Mouse (Mus musculus) Patski (cell line): ENCODE results near the gene Ercc8. TPM values are rescaled to one million over a fixed set of nuclear protein-coding genes. Genes with fewer than 3 reads are reported as not detected.

Experiments used
- ATAC-seq: fragments of 100-300 bp; one replicate; pipeline ENCODE4 v1.8.0; 2021
- CTCF ChIA-PET: fragments of 350-600 bp; sonication (Branson Sonifier 250); formaldehyde crosslinking; loops from one replicate; lab custom pipeline; 2022; ENCODE audit warnings: inconsistent platforms; lab: Charles Lee
- POLR2A ChIA-PET: fragments of 350-600 bp; sonication (Branson Sonifier 250); formaldehyde crosslinking; loops from one replicate; lab custom pipeline; 2022; ENCODE audit warnings: antibody characterized with exemption, inconsistent platforms; lab: Charles Lee
- DNase-seq: peaks from one replicate; pipeline ENCODE4 v3.0.0-alpha.2; 2011; ENCODE audit warnings: low read depth, low spot score
- H3K27me3 ChIP-seq: fragments of 371-371 bp; one replicate; pipeline ENCODE4 v1.5.1; 2021
- CTCF ChIP-seq: fragments of 100-300 bp; IDR thresholded peaks from one replicate; pipeline ENCODE4 v1.5.1; 2021
- in situ Hi-C: fragments of 300-500 bp; cut with MboI; formaldehyde crosslinking; loops from 3 replicates; pipeline ENCODE4 v1.11.1; 2018; ENCODE audit warnings: low pct_unique_long_range_greater_than_20kb, mixed read lengths
- polyA plus RNA-seq: library from polyadenylated mRNA; unstranded; gene quantifications from one replicate; pipeline ENCODE4 v1.2.3, GENCODE M21; 2021

Gene Ercc8
- polyA plus RNA-seq, 1 experiment from 2014 or later: 6.8 TPM

DNA sequence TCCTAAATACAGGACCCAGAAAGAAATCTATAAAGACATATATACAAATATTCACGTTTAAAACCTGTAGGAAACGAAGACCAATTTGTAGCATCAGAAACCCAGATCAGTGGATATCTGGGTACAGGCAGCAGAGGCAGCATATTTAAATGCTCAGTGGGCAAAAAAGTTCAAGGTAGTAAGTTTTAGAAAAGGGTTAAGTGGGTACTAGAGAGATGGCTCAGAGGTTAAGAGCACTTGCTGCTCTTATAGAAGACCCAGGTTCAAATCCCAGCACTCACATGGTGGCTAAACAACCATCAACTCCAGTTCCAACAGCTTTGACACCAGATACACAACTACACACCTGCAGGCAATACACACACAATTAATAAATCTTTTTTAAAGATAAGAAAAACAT lies 1.4 kb upstream of the Ercc8 start:
- no peak for ATAC-seq
- POLR2A ChIA-PET: no interaction called here
- in situ Hi-C loops: loop anchor here (5.0 to 10.0 kb wide), 2 partner anchors 262 to 830 kb away; no protein-coding TSS in a partner anchor

DNA sequence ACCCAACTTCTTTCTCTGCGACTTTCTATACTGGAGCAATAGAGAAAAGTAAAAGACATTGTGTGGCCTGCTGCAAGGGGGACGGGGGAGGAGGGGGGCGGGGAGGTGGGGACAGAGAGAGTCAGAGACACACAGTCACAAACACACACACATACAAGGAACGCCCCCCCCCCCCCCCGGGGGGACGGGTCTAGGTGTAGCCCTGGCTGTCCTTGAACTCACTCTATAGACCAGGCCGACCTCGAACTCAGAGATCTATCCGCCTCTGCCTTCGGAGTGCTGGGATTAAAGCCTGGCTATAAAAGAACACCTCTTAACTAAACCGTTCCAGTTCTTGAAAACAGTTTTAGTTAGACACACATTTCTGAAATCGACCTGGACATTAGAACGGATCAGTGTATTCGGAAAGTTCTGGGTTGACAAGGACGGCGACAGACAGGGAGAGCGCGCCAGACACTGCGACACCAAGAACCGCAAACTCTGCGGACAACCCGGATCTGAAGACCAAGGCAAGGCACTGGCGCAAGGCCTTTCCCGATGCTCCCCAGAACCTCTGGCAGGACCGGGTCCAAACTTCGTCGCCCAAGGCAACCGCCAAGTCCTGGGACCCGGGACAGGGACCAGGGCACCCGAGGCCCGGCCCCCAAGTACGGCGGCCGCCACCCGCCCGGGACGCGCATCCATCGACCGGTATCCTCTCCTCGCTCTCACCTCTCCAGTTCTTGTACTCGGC lies 633 bp upstream of the Ercc8 start:
- ChIA-PET POLR2A (no interaction called here), CTCF (interaction anchor here (2.1 kb wide), 1 partner anchor 17 kb away, joined by 6 read pairs; no protein-coding TSS in a partner anchor)
- H3K27me3 ChIP-seq: no peaks in the 10 kb centered on the region
- peak; percentile 64 for ATAC-seq
- no peak for TF ChIP-seq CTCF
- no peak for DNase-seq
- in situ Hi-C loops: loop anchor here (5.0 to 10.0 kb wide), 2 partner anchors 263 to 831 kb away; no protein-coding TSS in a partner anchor

More for the DNA sequence above, 1.4 kb upstream of the Ercc8 start:
- no peaks in the 10 kb centered on the region for H3K27me3 ChIP-seq
- CTCF ChIA-PET: no interaction called here
- no peak for DNase-seq
- no peak for TF ChIP-seq CTCF

DNA sequence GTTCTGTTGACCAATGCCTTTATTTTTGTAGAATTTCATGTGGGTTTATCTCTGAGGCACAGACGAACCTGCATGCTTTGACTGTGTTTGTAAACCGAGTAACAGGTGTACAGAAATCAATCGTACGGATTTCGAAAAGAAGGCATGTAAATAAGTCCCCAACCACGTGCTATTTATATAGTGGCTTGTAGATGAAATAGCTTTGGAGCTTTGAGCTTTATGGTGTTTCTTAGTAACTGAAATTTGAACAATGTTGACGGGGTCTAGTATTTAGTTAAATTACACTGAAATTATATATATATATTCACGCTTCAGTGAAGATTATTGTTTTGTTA lies 677 bp downstream of the Ercc8 start:
- TF ChIP-seq CTCF: no peak
- CTCF ChIA-PET: interaction anchor here (1.3 to 2.1 kb wide), 2 partner anchors 16 to 37 kb away, joined by 4 to 6 read pairs; no protein-coding TSS in a partner anchor
- in situ Hi-C loops: loop anchor here (5.0 to 10.0 kb wide), 2 partner anchors 264 to 832 kb away; no protein-coding TSS in a partner anchor
- no peak for ATAC-seq
- H3K27me3 ChIP-seq: no peaks in the 10 kb centered on the region
- POLR2A ChIA-PET: no interaction called here
- DNase-seq: no peak

DNA sequence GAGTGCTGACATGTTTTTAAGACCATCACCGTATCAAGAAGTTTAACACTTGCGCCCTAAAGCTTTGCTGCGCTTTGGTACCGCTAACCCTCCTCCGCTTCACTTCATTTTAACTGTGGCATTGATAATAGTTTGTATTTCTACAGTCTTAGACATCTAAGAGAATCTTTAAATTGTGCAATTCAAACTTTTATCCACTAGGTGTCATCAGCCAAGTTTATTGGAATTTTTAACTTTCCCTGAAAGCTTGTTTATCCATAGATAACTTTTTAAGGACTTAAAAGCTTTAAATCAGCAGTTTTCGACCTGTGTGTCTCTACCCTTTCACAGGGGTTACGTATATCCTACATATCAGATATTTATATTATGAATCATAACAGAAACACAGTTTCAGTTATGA lies 1.4 kb downstream of the Ercc8 start:
- ATAC-seq (no peak), DNase-seq (no peak)
- ChIA-PET POLR2A (no interaction called here), CTCF (interaction anchor here (0.7 to 2.1 kb wide), 6 partner anchors 9 to 173 kb away, joined by 3 to 6 read pairs (median 4); no protein-coding TSS in a partner anchor)
- in situ Hi-C loops: loop anchor here (5.0 to 10.0 kb wide), 3 partner anchors 265 to 1055 kb away; no protein-coding TSS in a partner anchor
- peak; percentile 47 for TF ChIP-seq CTCF
- H3K27me3 ChIP-seq: no peaks in the 10 kb centered on the region

- ChIA-PET POLR2A (no interaction called here), CTCF (interaction anchor here (1.4 to 2.4 kb wide), 2 partner anchors 12 kb away, joined by 3 to 5 read pairs; no protein-coding TSS in a partner anchor)
- TF ChIP-seq CTCF: no peak
- ATAC-seq (no peak), DNase-seq (no peak)
- in situ Hi-C loops: loop anchor here (10.0 kb wide), 1 partner anchor 1051 kb away; no protein-coding TSS in a partner anchor
- no peaks in the 10 kb centered on the region for H3K27me3 ChIP-seq
Measured at GRCm38 (mm10) chr13:108163912-108164311, 5.4 kb downstream of the Ercc8 start.

DNA sequence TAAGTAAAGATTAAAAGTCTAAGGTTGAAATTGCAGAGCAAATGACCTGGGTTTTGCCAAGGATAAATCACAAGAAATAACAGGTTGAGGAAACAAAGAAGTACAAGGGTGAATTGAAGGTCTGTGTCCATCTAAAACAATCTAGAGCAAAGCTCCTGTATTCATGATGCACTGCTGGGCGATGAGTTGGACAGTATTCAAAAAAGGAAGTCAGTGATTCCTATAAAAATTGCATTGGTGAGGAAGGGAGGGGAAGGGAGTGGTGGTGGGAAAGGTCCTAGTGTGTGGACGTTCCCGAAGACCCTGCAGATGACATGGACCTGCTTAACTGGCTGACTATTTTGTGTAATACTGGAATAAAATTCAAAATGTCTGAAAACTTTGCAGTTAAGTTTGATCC lies 6.1 kb downstream of the Ercc8 start:
- CTCF ChIA-PET: interaction anchor here (1.5 to 2.4 kb wide), 2 partner anchors 13 to 32 kb away, joined by 3 to 5 read pairs; no protein-coding TSS in a partner anchor

DNA sequence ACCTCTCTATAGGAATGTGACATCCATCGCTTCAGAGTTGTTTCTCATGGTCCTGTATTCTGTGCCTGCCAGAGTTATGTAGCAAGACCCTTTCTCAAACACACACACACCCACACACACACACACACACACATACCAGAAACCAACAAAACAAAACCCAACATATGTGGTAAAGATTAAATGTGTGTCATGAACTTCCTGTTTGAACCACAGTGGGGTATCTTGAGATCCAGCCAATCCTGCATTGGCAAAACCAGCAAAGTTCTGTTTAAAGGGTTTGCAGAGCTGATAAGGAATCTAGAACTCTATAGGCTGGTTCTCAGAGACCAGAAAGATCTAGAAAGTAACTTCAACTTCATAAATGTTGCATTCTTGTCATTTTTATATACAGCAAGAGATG lies 11.5 kb downstream of the Ercc8 start:
- in situ Hi-C loops: no loop called here
- ATAC-seq (no peak), DNase-seq (no peak)
- CTCF ChIA-PET: no interaction called here
- no peak for TF ChIP-seq CTCF
- POLR2A ChIA-PET: no interaction called here
- H3K27me3 ChIP-seq: no peaks in the 10 kb centered on the region

More for the DNA sequence above, 6.1 kb downstream of the Ercc8 start:
- in situ Hi-C loops: loop anchor here (10.0 kb wide), 1 partner anchor 1050 kb away; no protein-coding TSS in a partner anchor
- no peak for ATAC-seq
- TF ChIP-seq CTCF: no peak
- no peak for DNase-seq
- POLR2A ChIA-PET: no interaction called here
- H3K27me3 ChIP-seq: no peaks in the 10 kb centered on the region

DNA sequence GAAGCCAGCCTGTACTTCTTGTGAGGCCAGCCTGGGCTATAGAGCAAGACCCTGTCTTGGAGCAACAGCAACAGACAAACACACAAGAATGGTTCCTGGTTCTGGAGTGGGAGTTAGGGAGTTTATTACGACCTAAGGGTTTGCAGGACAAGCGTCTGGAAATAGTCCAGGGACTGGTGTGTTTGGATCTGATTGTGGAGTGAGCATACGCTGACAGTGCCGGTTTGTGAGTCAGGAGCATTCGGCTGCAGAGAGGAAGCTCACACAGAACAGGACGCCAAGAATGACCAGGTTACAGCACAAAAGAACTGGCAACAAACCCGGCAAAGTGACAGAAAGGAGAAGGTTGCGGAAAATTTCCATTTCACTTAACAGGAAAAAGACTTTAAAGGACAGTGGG lies 12.0 kb downstream of the Ercc8 start:
- ATAC-seq (no peak), DNase-seq (no peak)
- TF ChIP-seq CTCF: no peak
- in situ Hi-C loops: no loop called here
- H3K27me3 ChIP-seq: no peaks in the 10 kb centered on the region
- ChIA-PET POLR2A (no interaction called here), CTCF (interaction anchor here (1.8 kb wide), 1 partner anchor 20 kb away, joined by 4 read pairs; no protein-coding TSS in a partner anchor)

- ATAC-seq: no peak
- POLR2A ChIA-PET: interaction anchor here (0.6 kb wide), 1 partner anchor 8 kb away, joined by 5 read pairs; no protein-coding TSS in a partner anchor
Measured at GRCm38 (mm10) chr13:108179618-108180017, 21.1 kb downstream of the Ercc8 start.

DNA sequence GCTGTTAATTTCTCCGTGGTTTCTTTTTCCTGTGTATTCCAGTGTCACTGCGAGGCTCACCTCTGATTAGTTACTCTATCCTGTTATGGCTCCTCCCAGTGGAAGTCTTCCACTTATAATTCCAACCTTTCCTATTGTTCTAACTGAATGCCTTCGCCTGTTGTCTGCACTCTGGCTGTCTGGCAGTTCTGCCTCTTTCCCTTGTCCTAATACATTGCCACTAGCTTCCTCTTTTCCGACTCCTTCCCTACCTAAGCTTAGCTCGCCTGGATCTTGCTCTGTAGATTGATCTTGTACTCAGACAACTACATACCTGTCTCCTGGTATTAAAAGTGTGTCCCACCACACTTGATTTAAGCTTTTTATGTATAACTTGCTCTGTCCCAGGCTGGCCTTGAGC lies 22.3 kb downstream of the Ercc8 start:
- no peak for DNase-seq
- no peaks in the 10 kb centered on the region for H3K27me3 ChIP-seq
- no peak for ATAC-seq
- POLR2A ChIA-PET: no interaction called here
- CTCF ChIA-PET: interaction anchor here (1.7 kb wide), 1 partner anchor 149 kb away, joined by 5 read pairs; no protein-coding TSS in a partner anchor
- TF ChIP-seq CTCF: no peak
- in situ Hi-C loops: no loop called here

More at GRCm38 (mm10) chr13:108179618-108180017, 21.1 kb downstream of the Ercc8 start:
- no peak for TF ChIP-seq CTCF
- no peaks in the 10 kb centered on the region for H3K27me3 ChIP-seq
- in situ Hi-C loops: no loop called here
- CTCF ChIA-PET: interaction anchor here (1.6 kb wide), 1 partner anchor 12 kb away, joined by 6 read pairs; no protein-coding TSS in a partner anchor
- no peak for DNase-seq
